Comparison of ENCODE assay signal across 18 mouse cellular contexts in the genomic region with DNA sequence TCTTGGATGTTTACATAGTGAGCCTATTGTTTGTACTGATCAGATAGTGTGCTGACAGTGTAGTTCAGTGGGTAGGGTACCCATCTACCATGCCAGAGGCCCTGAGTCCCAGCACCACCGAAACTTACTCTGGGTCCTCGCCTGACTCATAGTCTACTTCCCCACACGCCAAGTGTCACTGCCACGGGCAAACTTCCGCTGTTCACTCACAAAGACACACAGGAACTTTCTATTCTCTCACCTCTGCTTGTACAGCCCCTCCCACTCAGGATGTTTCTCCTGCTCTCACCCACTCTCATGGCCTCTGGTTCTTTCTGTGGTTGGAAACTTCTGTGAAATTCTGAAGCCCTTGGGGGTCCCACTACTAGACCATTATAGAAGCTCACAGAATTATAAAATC. TPM values are rescaled to one million over a fixed set of nuclear protein-coding genes. Genes with fewer than 3 reads are reported as not detected.
DNase-seq lines count a peak whose midpoint lies in the region; ATAC-seq and TF ChIP-seq lines count a peak whose summit lies in the region.
"Had no signal": no experiment of that assay in that cellular context is flagged by ENCODE, and none has a peak within 500 bp of the region (broad histone marks: within the 10 kb centered on the region; RNA-seq: fewer than 3 reads in every experiment).

No protein-coding gene starts in this region.

- TF ChIP-seq POLR2A in spleen, adult 2 months (IDR thresholded peaks at IDR 0.05; ENCODE audit: low read depth, low read length) = no peak

- 0 out of 2 replicates have a peak overlapping the region, but pooled peaks have one; percentile 9 for H3K27ac ChIP-seq in spleen, adult 2 months (ENCODE audit: insufficient read depth, low read length)
- H3K27ac ChIP-seq: embryonic facial prominence, embryonic 13.5 days; forebrain, embryonic 10.5 days; heart, adult 2 months; hindbrain, embryonic 14.5 days; stomach, postnatal 0 days had no signal

- H3K4me1 ChIP-seq in spleen, adult 2 months (ENCODE audit: control insufficient read depth, insufficient read depth, insufficient read length) = peaks cover 3% of the 10 kb centered on the region; the same call in 1 of the 2 replicates

- H3K4me3 ChIP-seq in spleen, adult 2 months (ENCODE audit: extremely low read depth, insufficient read depth, insufficient read length) = no peak overlapping the region
- H3K4me3 ChIP-seq: embryonic facial prominence, embryonic 13.5 days; forebrain, embryonic 10.5 days; heart, adult 2 months had no signal

- H3K27me3 ChIP-seq in spleen, adult 2 months (ENCODE audit: control insufficient read depth, insufficient read depth, low read length) = no peaks in the 10 kb centered on the region

- ATAC-seq in common myeloid progenitor, adult 5-6 weeks (replicated peaks; ENCODE audit: low read depth, poor library complexity, severe bottlenecking) = peak; percentile 10; the same call in 1 of the 2 replicates

- DNase-seq in spleen, adult 2 months (ENCODE audit: low read depth in 1 of 2, low spot score in 2 of 2) = peak; percentile 41 to 57
- no peak for DNase-seq in spleen, postnatal 4 days (ENCODE audit: low spot score in 2 of 2)
- peak; percentile 67 to 73 for DNase-seq in natural killer cell, adult 2 months (ENCODE audit: low spot score in 2 of 2)
- DNase-seq in thymus, postnatal 4 days = peak; percentile 62
- DNase-seq in cerebellum, adult 11 months = no peak
- no peak for DNase-seq in kidney, adult 18-20 months
- DNase-seq: adrenal gland, postnatal 10 days; heart, postnatal 10 days; right cerebral cortex, postnatal 14 days had no signal

- 15% methylated on average over 5 of the region's 5 CpGs for WGBS in spleen, adult 2 months

- no peak for TF ChIP-seq CTCF in spleen, adult 2 months (IDR thresholded peaks at IDR 0.05; ENCODE audit: extremely low read depth, insufficient read depth, insufficient read length, insufficient replicate concordance)

- H3K36me3 ChIP-seq in spleen, adult 2 months (ENCODE audit: control insufficient read depth, insufficient read depth, low read length) = no peaks in the 10 kb centered on the region
- H3K36me3 ChIP-seq: embryonic facial prominence, embryonic 13.5 days; forebrain, embryonic 10.5 days had no signal

RNA-seq across cellular contexts. Expression of gene Gm12248, which starts 3.2 kb away (rescaled TPM):
- polyA plus RNA-seq in spleen, adult 2 months (2012; rRNA removed) = 0.18 and 0.42 TPM in 2 replicates
- total RNA-seq in common myeloid progenitor, adult 5-6 weeks (2017) = not detected in 2 replicates
- total RNA-seq: adrenal gland, postnatal 10 days; heart, adult 2 months; heart, postnatal 10 days; layer of hippocampus, adult 18-20 months had no signal
- polyA plus RNA-seq: embryonic facial prominence, embryonic 13.5 days; forebrain, embryonic 10.5 days; heart, adult 2 months; hindbrain, embryonic 14.5 days; kidney, embryonic 14.5 days; limb, embryonic 14.5 days; stomach, postnatal 0 days had no signal

RNA-seq across cellular contexts. Expression of gene Cnot8, which starts 7.8 kb away (rescaled TPM):
- polyA plus RNA-seq in spleen, adult 2 months (2012; rRNA removed) = 38.6 and 41.1 TPM in 2 replicates
- 84.7 and 110 TPM in 2 replicates for total RNA-seq in common myeloid progenitor, adult 5-6 weeks (2017)

Comparison
In these comparisons a context has a peak if more than half of its experiments do, and no peak if none do; other contexts are left out.
1. DNase-seq: peak in spleen, adult 2 months (2 of 2), natural killer cell, adult 2 months (2 of 2) and thymus, postnatal 4 days (single experiment); none in spleen, postnatal 4 days (0 of 2), cerebellum, adult 11 months (single experiment) and kidney, adult 18-20 months (single experiment).